Mouse (Mus musculus) olfactory bulb, adult 2 months (tissue): ENCODE data around the gene Stip1. TPM values are rescaled to one million over a fixed set of nuclear protein-coding genes. Genes with fewer than 3 reads are reported as not detected.

Experiments
- H3K27ac ChIP-seq: fragments of 200-500 bp; 2 replicates; pipeline ENCODE4 v1.5.1; 2012; ENCODE audit warnings: low read depth, low read length; ENCODE audit not compliant: insufficient read depth
- H3K4me1 ChIP-seq: fragments of 200-500 bp; 2 replicates; pipeline ENCODE4 v1.6.1; 2012; ENCODE audit warnings: low read length; ENCODE audit not compliant: control insufficient read depth, insufficient read depth
- H3K4me3 ChIP-seq: fragments of 200-500 bp; 2 replicates; pipeline ENCODE4 v1.5.1; 2012; ENCODE audit warnings: mild to moderate bottlenecking, low read depth, low read length, moderate library complexity; ENCODE audit not compliant: insufficient read depth
- CTCF ChIP-seq: fragments of 200-500 bp; IDR thresholded peaks from 2 replicates; pipeline ENCODE4 v1.5.1; 2012; ENCODE audit warnings: low read depth, mild to moderate bottlenecking, low read length, moderate library complexity; ENCODE audit not compliant: insufficient read depth
- POLR2A ChIP-seq: fragments of 200-500 bp; IDR thresholded peaks from 2 replicates; pipeline ENCODE4 v1.6.1; 2012; ENCODE audit warnings: mild to moderate bottlenecking, low read depth, low read length, moderate library complexity; ENCODE audit not compliant: insufficient read depth
- WGBS: fragments of 180-500 bp; shearing (Covaris S2); methylation state at CpG from one replicate; pipeline ENCODE4 v1.1.7; 2018; 5-methylcytosine and 5-hydroxymethylcytosine counted together
- polyA plus RNA-seq: library from polyadenylated mRNA; stranded (reverse); fragments of >200 nt; gene quantifications from 2 replicates; pipeline ENCODE4 v1.2.4, GENCODE M21; 2012; ENCODE audit warnings: low replicate concordance; ENCODE audit not compliant: missing spikeins, insufficient read depth, insufficient read length

The Stip1 gene
- polyA plus RNA-seq, 1 experiment = 145 TPM

- Histone ChIP-seq H3K27ac (no peak overlapping the region), H3K4me3 (no peak overlapping the region)
- 78% methylated on average over 12 of the region's 12 CpGs for WGBS
These were observed 34.4 kb upstream of the Stip1 start for GRCm38 (mm10) chr19:7073997-7074781.

DNA sequence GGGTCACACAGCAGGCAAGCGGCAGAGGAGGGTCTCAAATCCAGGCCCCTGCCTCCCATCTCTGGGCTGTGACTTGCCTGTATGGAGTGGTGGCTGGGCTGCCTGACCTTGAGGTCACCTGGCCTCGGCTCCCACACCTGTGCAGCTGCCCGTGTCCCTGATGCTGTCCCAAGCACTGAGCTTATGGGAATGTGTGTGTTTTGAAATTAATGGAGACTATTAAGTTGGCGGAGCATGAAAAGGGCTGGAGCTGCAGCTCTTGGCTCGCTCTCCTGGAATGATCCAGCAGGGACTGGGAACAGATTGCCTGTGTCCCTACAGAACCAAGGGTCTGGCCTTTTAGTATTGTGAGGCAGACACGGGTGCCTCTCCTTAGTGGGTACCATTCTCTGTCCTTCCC lies 32.5 kb upstream of the Stip1 start:
- TF ChIP-seq CTCF (no peak), POLR2A (no peak)
- no peak overlapping the region for H3K4me3 ChIP-seq
- H3K4me1 ChIP-seq = peaks cover 25% of the 10 kb centered on the region
- H3K27ac ChIP-seq = no peak overlapping the region
- WGBS = 74% methylated on average over 6 of the region's 6 CpGs

More at GRCm38 (mm10) chr19:7073997-7074781, 34.4 kb upstream of the Stip1 start:
- H3K4me1 ChIP-seq = peaks cover 12% of the 10 kb centered on the region
- TF ChIP-seq CTCF = no peak
- TF ChIP-seq POLR2A = no peak

DNA sequence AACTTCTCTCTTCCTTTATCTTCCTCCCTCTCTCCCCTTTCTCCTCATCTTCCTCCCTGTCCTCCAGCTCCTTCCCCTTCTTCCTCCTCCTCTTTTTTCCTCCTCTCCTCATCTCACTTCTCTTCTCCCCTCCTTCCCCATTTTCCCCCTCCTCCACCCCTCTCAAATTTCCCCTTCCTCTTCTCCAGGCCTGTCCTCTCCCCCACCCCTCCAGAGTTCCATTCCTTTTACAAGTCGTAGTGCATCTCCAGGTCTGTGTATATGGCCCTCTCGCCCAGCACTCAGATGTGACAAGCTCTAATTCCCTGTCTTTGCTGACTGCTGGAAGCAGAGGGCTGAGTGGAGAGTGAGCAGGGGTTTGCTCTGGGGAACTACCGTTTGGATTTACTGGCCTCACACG lies 31.0 kb upstream of the Stip1 start:
- no peak for TF ChIP-seq POLR2A
- no peak for TF ChIP-seq CTCF
- 70% methylated on average over 4 of the region's 4 CpGs for WGBS
- Histone ChIP-seq H3K4me1 (peaks cover 39% of the 10 kb centered on the region), H3K27ac (no peak overlapping the region), H3K4me3 (no peak overlapping the region)

DNA sequence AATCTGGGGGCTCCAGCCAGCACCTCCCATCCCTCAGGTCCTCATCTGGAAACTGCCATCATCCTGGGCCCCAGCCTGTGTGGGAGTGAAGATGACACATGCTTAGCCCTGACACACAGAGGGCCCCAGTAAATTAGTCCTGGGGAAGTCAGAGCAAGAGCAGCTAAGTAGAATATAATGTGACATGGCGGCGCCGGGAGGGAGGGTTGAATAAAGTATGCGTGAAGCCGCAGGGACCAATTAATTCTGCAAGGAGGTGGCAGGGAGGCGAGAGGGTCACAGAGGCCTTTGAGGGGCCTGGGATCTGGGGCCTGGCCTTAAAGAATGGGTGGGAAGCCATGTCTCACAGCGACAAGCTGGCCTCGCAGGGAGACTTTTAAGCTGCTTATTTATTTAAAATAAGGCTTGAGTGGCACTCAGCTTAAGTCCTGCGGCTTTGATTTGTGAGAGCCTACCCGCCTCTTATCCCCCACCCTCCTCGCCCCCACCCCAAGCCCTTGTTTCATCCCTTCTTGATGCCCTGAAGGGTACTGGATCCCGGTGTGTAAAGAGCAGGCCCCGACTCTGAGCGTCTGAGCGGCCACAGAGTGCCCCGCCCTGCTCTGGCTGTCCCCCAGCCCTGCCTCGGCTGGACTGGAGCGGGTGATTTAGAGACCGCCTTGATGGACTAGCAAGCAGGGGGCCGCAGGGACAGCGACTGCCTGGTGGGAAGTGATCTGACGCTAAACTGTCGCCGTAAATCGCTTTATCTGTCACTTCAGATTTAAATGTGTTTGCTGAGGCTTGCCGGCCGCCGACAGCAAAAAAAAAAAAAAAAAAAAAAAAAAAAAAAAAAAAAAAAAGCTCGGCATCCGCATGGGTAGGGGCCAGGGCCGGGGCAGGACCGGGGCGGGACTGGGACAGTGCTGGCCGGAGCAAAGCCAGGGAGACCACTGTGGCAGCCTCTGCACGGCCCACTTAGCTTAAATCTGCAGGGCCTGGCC lies 30.3 kb upstream of the Stip1 start:
- 53% methylated on average over 35 of the region's 35 CpGs for WGBS
- Histone ChIP-seq H3K4me3 (no peak overlapping the region), H3K27ac (no peak overlapping the region), H3K4me1 (peaks cover 39% of the 10 kb centered on the region)
- 0 out of 2 replicates have a peak, but pooled peaks have one; percentile 2 for TF ChIP-seq CTCF
- TF ChIP-seq POLR2A = no peak

DNA sequence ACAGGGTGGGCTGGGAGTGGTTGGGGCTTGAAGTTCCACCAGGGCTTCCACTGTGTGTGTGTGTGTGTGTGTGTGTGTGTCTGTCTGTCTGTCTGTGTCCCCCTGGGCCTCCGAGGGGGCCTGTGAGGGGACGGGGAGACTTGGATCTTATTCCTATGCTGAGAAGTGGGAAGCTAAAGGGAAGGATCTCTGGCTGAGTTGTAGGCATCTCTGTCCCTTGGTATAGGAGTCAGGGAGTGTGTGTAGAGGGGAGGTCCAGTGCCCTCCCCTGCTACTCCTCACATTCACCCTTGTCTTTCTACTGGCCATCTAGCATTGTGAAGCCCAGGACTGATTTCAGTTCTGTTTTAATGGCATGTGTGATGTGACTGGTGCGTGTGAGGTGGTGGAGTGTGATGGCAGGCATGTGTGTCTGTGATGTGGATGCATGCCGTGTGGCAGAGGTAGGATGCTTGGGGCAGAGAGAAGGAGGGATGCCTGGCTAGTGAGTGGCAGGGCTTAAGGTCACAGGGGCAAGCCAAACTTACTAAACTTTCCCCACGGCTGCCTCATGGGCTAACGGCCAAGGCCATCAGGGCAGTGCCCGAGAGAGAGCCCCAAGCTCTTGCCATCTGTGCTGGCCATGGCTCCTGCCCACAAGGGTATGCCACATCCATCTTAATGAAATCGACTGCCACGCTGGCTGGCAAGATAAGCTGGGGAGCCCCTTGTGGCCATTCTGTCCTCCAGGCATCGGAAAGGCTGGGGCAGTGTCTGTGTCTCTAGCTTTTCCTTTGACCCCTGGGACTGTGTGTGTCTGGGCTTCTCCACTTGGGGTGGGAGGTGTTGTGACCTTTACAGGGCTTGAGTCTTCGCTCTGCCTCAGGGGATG lies 29.1 kb upstream of the Stip1 start:
- peaks cover 39% of the 10 kb centered on the region for H3K4me1 ChIP-seq
- 53% methylated on average over 11 of the region's 11 CpGs for WGBS
- no peak overlapping the region for H3K27ac ChIP-seq

DNA sequence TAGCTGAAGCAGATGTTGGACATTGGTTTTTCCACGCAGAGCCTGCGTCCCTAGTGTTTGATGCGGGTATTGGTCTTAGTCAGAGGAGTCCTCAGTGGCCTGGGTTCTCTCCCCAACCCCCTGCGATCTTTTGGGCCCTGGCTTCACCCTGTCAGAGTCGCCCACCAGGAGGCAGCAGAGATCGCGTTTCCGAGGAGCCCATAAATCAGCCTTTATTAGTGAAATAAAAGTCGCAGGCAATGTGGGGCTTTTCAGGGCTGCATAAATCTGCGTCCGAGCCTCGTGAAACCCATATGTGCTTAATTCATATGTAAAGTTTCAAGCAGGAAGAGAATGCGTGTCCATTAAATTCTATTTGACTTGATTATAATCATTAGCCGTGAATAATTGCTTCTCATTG lies 28.4 kb upstream of the Stip1 start:
- Histone ChIP-seq H3K4me3 (no peak overlapping the region), H3K4me1 (peaks cover 39% of the 10 kb centered on the region), H3K27ac (no peak overlapping the region)
- 2% methylated on average over 14 of the region's 14 CpGs for WGBS
- TF ChIP-seq POLR2A (no peak), CTCF (peak; percentile 85)

More for the DNA sequence above, 29.1 kb upstream of the Stip1 start:
- TF ChIP-seq CTCF = no peak
- no peak overlapping the region for H3K4me3 ChIP-seq

- 56% methylated on average over 20 of the region's 20 CpGs for WGBS
- peaks cover 39% of the 10 kb centered on the region for H3K4me1 ChIP-seq
- H3K4me3 ChIP-seq = no peak overlapping the region
- no peak for TF ChIP-seq POLR2A
- TF ChIP-seq CTCF = no peak
- H3K27ac ChIP-seq = no peak overlapping the region
These were observed 27.7 kb upstream of the Stip1 start for GRCm38 (mm10) chr19:7067344-7068050.

DNA sequence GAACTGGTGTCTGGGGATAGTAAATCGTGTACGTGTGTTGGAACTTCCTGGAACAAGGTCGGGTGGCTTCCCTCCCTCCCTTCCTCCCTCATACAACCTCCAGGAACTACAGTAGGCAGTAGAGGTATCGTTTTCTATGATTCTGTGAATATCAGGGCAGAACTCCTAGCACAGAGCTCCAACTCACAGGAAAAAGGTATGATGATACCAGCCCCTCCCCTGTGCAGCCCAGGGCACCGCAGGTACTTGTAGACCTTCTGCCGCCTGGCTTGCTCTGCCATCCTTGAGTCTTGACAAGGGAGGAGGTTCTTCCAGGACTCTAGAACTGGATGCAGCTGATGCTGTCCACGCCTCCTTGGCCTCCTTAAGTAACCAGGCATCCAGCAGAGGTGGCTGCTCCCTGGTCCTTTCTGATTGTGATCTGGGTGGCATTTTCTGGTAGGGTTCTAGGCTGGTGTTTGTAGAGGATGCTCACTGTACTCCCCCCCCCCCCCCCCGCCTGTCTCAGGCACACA lies 27.1 kb upstream of the Stip1 start:
- Histone ChIP-seq H3K4me1 (peaks cover 39% of the 10 kb centered on the region), H3K4me3 (no peak overlapping the region), H3K27ac (no peak overlapping the region)
- no peak for TF ChIP-seq POLR2A
- TF ChIP-seq CTCF = no peak
- 49% methylated on average over 8 of the region's 8 CpGs for whole genome bisulfite sequencing
